Mouse (Mus musculus): ENCODE data around the gene Sytl3. TPM values are rescaled to one million over a fixed set of nuclear protein-coding genes. Genes with fewer than 3 reads are reported as not detected.
"Not testable (repeated sequence)": the region's sequence is repeated elsewhere in the genome, so short reads cannot be mapped to it uniquely, and the experiment has no call there.

Sytl3 gene
- under 1 TPM; 0.33 to 0.39 TPM for total RNA-seq (2021)
- long read RNA-seq, experiment 1 = 0 reads
- long read RNA-seq, experiment 2, partial matches to known transcripts = 1 of 1 reads
- long read RNA-seq, experiment 2, other reads (novel, unspliced or antisense) = 0 of 1 reads

- DNase-seq; intact Hi-C loops (cut with DNase I; ENCODE audit: low total_unique reads): not testable (repeated sequence)
Measured at GRCm38 (mm10) chr17:6658801-6659200, at the start of gene Sytl3. Sytl3 (plus strand) TSS chr17:6659093.

- DNase-seq; intact Hi-C loops (cut with DNase I; ENCODE audit: low total_unique reads): not testable (repeated sequence)
Measured at GRCm38 (mm10) chr17:6613524-6613923, 45.4 kb upstream of the Sytl3 start.

DNA sequence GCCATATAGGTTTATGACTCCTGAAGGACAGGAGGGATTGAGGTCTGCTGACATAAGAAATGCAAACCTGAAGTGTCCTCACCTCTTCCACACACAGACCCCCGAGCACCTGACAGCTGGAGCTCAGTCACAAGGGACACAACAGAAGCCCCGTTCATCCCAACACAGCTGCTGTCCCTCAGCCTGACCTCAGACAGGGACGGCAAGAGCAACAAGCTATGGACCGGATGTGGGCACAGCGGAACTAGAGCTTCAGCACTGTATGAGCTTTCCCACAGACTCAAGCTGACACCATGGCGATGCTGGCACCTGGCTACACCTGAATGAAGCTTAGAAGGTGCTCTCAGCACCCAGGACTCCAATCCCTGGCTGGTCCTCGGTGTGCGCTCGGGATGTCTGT lies 44.6 kb upstream of the Sytl3 start:
- DNase-seq; intact Hi-C loops (cut with DNase I; ENCODE audit: low total_unique reads): not testable (repeated sequence)

- DNase-seq; intact Hi-C loops (cut with DNase I; ENCODE audit: low total_unique reads): not testable (repeated sequence)
Measured at GRCm38 (mm10) chr17:6616731-6617130, 42.2 kb upstream of the Sytl3 start.

- intact Hi-C loops (cut with DNase I; ENCODE audit: low total_unique reads); DNase-seq: not testable (repeated sequence)
Measured at GRCm38 (mm10) chr17:6617689-6618400, 41.0 kb upstream of the Sytl3 start.

GRCm38 (mm10) chr17:6619271-6619670 lies 39.6 kb upstream of the Sytl3 start:
- intact Hi-C loops (cut with DNase I; ENCODE audit: low total_unique reads); DNase-seq: not testable (repeated sequence)

DNA sequence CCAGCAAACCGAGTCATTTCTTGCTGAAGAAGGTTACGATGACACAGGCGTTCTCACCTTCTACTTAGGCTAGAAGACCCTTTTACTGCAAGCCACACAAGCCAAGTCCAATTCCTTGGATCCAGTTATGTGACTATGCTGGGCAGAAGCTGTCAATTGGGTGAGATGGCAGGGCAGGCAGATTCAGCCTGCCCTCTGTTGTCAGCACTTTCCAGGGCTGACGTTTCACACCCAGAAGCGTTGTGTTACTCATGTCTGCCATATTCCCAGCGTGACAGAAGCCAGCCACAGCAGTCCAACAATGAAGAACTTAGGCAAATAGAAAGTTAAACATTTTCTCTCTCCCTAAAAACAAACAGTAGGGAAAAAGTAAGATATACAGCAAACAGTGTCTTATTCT lies 38.9 kb upstream of the Sytl3 start:
- DNase-seq; intact Hi-C loops (cut with DNase I; ENCODE audit: low total_unique reads): not testable (repeated sequence)

DNA sequence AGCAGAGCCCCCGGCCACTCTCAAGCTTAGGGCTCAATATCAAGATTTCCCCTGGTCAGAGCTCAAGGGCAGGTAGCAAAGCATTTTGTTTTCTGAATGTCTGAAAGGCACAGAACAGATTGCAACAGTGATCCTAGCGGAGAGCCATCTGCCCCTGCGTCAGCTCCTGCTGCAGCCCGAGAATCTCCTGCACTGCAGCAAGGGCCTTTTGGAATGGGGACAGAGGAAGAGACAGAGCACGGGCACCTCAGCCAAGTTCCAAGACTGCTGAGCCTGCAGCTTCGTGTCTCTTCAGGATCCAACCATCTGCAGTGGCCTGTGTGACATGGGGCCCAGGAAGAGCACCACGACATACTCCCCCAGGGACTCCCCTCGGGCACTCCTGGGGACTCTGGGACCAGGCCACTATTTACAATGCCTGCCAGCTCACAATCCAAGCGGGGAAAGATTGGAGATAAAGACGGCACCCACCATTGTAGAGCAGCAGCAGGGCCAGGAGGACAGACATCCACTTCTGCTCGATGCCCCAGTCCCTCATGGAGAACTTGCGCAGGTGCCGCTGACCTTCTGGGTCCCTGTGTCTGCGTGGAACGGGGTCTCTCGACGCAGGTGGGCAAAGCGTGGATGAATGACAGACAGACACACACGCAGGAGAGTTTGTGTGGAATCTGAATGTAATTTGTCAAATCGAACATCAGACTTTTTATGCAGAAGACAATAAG lies 38.0 kb upstream of the Sytl3 start:
- intact Hi-C loops (cut with DNase I; ENCODE audit: low total_unique reads); DNase-seq: not testable (repeated sequence)

- intact Hi-C loops (cut with DNase I; ENCODE audit: low total_unique reads); DNase-seq: not testable (repeated sequence)
Measured at GRCm38 (mm10) chr17:6621976-6622375, 36.9 kb upstream of the Sytl3 start.

GRCm38 (mm10) chr17:6624926-6625558 lies 33.9 kb upstream of the Sytl3 start:
- intact Hi-C loops (cut with DNase I; ENCODE audit: low total_unique reads); DNase-seq: not testable (repeated sequence)

DNA sequence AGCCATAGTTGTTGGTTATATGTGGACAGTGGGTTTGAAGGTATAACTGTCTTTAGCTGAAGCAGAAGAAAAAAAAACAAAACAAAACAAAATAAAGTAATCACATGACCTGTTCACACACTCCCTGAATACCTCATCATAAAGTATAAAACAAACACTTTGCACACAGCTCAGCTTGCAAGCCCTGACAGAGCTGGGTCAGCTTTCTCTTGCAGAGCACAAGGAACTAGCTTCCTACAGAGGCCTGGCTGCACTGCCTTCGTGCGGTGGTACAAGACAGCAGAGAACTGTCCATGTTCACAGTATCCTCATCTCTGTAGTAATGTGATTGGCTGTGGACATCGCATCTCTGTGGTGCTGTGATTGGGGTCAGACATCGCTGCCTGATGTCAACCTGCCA lies 28.5 kb upstream of the Sytl3 start:
- intact Hi-C loops (cut with DNase I; ENCODE audit: low total_unique reads) = not testable (repeated sequence)

GRCm38 (mm10) chr17:6632850-6633249 lies 26.0 kb upstream of the Sytl3 start:
- intact Hi-C loops (cut with DNase I; ENCODE audit: low total_unique reads); DNase-seq: not testable (repeated sequence)

More for the DNA sequence above, 28.5 kb upstream of the Sytl3 start:
- DNase-seq = not testable (repeated sequence)

DNA sequence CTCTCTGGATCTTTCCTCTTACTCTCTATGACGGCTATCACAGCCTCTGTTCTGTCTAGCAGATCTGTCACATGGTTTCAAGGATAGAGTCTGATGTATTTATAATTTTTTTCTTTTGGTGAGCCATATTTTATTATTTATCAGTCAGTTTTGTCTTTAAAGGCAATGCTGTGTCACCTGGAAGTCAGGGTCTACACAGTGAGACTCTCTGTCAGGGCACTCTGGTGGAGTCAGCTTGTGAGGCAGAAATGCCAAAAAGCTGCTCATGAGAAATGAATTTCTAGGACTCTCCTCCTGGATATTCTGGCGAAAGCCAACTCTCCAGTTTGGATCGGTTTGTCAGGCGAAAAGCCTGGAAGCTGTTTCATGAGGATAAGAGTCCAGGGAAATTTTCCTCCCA lies 23.1 kb upstream of the Sytl3 start:
- DNase-seq; intact Hi-C loops (cut with DNase I; ENCODE audit: low total_unique reads): not testable (repeated sequence)

- intact Hi-C loops (cut with DNase I; ENCODE audit: low total_unique reads) = no loop called here
- no peak for DNase-seq
Measured at GRCm38 (mm10) chr17:6636861-6637260, 22.0 kb upstream of the Sytl3 start.

- DNase-seq; intact Hi-C loops (cut with DNase I; ENCODE audit: low total_unique reads): not testable (repeated sequence)
Measured at GRCm38 (mm10) chr17:6637434-6637833, 21.5 kb upstream of the Sytl3 start.

GRCm38 (mm10) chr17:6638444-6638843 lies 20.4 kb upstream of the Sytl3 start:
- DNase-seq; intact Hi-C loops (cut with DNase I; ENCODE audit: low total_unique reads): not testable (repeated sequence)

DNA sequence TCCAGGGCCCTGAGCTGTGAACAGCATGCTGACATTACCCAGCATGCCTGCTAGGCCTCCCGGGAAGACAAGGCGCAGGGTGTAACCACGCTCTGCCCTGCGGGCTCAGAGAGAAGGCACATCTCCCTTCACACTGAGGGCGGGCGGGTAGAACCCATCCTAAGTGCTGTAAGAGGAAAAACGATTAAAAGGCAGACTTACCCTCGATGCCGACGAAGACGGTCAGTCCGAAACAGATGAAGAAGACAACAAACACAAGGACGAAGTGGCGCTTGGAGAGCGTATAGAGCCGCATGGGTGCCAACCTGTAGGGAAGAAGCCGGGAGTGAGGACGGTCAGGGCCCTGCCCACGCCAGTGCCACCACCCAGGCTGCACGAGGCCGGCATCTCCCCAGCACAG lies 19.4 kb upstream of the Sytl3 start:
- intact Hi-C loops (cut with DNase I; ENCODE audit: low total_unique reads); DNase-seq: not testable (repeated sequence)

- intact Hi-C loops (cut with DNase I; ENCODE audit: low total_unique reads); DNase-seq: not testable (repeated sequence)
Measured at GRCm38 (mm10) chr17:6640044-6640637, 18.8 kb upstream of the Sytl3 start.

GRCm38 (mm10) chr17:6640771-6641429 lies 18.0 kb upstream of the Sytl3 start:
- DNase-seq; intact Hi-C loops (cut with DNase I; ENCODE audit: low total_unique reads): not testable (repeated sequence)

Data from gastrocnemius, postnatal 14 days (tissue).